Mouse (Mus musculus) bone marrow macrophage, adult 2 months (primary cell): Measurements from ENCODE around the gene Gm20388.

Experiments
- CTCF ChIP-seq: IDR thresholded peaks from 2 replicates; pipeline ENCODE4 v1.5.1; 2012; ENCODE audit warnings: low read depth, mild to moderate bottlenecking, low read length, moderate library complexity
- POLR2A ChIP-seq: IDR thresholded peaks from 2 replicates; pipeline ENCODE4 v1.6.1; 2012; ENCODE audit warnings: mild to moderate bottlenecking, low read depth, low read length, borderline replicate concordance

DNA sequence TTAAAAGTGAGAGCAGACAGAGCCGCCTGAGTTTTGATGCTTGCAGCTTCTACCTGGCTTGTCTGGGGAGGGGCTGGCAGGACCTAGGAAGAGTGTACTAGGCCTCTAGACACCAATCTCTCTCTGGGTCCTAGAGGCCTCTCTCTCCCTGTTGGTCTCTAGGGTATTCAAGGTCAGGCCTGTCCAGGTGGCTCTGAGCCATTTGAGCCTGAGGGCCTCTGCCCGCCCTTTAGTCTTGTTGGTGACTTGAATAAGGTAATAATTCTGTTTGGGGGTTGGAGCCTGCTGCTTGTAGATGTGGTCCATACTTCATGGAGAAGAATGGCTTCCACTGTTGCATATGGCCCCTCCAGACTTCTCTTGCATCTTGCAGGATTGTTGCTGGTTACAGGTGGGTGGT lies 604.6 kb downstream of the Gm20388 start:
- TF ChIP-seq POLR2A, result no peak
- TF ChIP-seq CTCF, result no peak
